Mouse (Mus musculus) neural tube, embryonic 13.5 days (tissue): Measurements from ENCODE around the gene Gsk3a. TPM values are rescaled to one million over a fixed set of nuclear protein-coding genes. Genes with fewer than 3 reads are reported as not detected.

ENCODE experiments used
- ATAC-seq: fragments of 200-750 bp; cut with Nextera tagmentation; 2 replicates; pipeline ENCODE4 v1.8.0; 2017; ENCODE audit warnings: low read depth, mild to moderate bottlenecking, moderate TSS enrichment, moderate library complexity
- H3K27ac ChIP-seq: fragments of 300-500 bp; sonication (generic); replicated peaks from 2 replicates; pipeline ENCODE4 v1.5.1; 2015; ENCODE audit warnings: moderate library complexity, mild to moderate bottlenecking, inconsistent platforms
- H3K27me3 ChIP-seq: fragments of 300-500 bp; sonication (generic); 2 replicates; pipeline ENCODE4 v1.6.1; 2015; ENCODE audit warnings: mild to moderate bottlenecking, inconsistent platforms
- H3K36me3 ChIP-seq: fragments of 300-500 bp; sonication (generic); 2 replicates; pipeline ENCODE4 v1.6.1; 2015; ENCODE audit warnings: mild to moderate bottlenecking, inconsistent platforms
- H3K4me1 ChIP-seq: fragments of 300-500 bp; sonication (generic); replicated peaks from 2 replicates; pipeline ENCODE4 v1.6.1; 2015; ENCODE audit warnings: inconsistent platforms
- H3K4me2 ChIP-seq: fragments of 300-500 bp; sonication (generic); 2 replicates; pipeline ENCODE4 v1.6.1; 2015; ENCODE audit warnings: inconsistent platforms, mild to moderate bottlenecking, moderate library complexity
- H3K4me3 ChIP-seq: fragments of 300-500 bp; sonication (generic); 2 replicates; pipeline ENCODE4 v1.5.1; 2015; ENCODE audit warnings: mild to moderate bottlenecking, inconsistent platforms
- H3K9ac ChIP-seq: fragments of 300-500 bp; sonication (generic); 2 replicates; pipeline ENCODE4 v1.6.1; 2015; ENCODE audit warnings: moderate library complexity, mild to moderate bottlenecking, inconsistent platforms
- H3K9me3 ChIP-seq: fragments of 300-500 bp; sonication (generic); 2 replicates; pipeline ENCODE4 v1.6.1; 2016; ENCODE audit warnings: inconsistent platforms
- WGBS: fragments of 180-500 bp; shearing (Covaris S2); methylation state at CpG from one replicate; pipeline ENCODE4 v1.1.7; 2015; 5-methylcytosine and 5-hydroxymethylcytosine counted together
- polyA plus RNA-seq: library from polyadenylated mRNA; unstranded; fragments of >200 nt; fragmentation: Nextera tagmentation; extraction: Ambion mirVana; gene quantifications from 2 replicates; pipeline ENCODE4 v1.2.1, GENCODE M21; 2015

The Gsk3a gene
- polyA plus RNA-seq, 1 experiment from 2014 or later: 16.8 TPM

DNA sequence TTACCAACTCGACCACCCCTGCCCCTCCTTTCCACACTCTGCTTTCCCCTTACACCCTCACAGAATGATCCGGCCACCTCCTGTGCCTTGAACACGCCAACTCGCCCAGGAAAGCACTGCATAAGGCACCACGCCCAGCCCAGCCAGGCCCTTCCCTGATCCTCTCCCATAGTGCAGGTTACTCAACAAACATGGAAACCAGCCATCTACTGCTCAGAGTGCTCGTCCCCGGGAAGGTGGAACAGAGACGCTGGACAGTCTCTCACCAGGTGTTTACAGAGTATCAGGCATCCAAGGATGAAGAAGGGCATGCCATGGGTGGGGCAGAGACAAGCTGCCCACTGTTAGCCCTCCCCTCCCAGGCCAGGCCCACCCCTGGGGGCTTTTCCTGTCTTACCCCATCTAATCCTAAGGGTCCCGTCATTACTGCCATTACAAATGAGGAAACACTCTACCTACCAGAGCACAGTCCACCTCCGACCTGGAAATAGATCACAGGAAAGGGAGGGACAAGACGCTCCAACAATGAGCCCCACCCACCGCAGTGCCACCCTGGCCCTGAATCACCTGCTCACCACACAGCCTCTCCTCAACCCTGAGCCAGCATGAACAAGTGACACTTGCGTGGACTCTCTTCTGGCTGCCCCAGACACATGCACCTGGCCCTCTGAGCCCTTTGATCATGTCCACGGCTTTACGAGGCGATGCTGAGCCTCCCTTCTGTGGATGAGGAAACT, 31.4 kb downstream of the Gsk3a start:
- no peak overlapping the region for H3K9ac ChIP-seq
- no peaks in the 10 kb centered on the region for H3K4me1 ChIP-seq
- no peaks in the 10 kb centered on the region for H3K9me3 ChIP-seq
- H3K4me2 ChIP-seq: no peak overlapping the region
- no peak overlapping the region for H3K27ac ChIP-seq
- H3K36me3 ChIP-seq: peaks cover 90% of the 10 kb centered on the region
- no peak overlapping the region for H3K4me3 ChIP-seq
- ATAC-seq: no peak
- WGBS: 91% methylated on average over 16 of the region's 16 CpGs
- no peaks in the 10 kb centered on the region for H3K27me3 ChIP-seq

DNA sequence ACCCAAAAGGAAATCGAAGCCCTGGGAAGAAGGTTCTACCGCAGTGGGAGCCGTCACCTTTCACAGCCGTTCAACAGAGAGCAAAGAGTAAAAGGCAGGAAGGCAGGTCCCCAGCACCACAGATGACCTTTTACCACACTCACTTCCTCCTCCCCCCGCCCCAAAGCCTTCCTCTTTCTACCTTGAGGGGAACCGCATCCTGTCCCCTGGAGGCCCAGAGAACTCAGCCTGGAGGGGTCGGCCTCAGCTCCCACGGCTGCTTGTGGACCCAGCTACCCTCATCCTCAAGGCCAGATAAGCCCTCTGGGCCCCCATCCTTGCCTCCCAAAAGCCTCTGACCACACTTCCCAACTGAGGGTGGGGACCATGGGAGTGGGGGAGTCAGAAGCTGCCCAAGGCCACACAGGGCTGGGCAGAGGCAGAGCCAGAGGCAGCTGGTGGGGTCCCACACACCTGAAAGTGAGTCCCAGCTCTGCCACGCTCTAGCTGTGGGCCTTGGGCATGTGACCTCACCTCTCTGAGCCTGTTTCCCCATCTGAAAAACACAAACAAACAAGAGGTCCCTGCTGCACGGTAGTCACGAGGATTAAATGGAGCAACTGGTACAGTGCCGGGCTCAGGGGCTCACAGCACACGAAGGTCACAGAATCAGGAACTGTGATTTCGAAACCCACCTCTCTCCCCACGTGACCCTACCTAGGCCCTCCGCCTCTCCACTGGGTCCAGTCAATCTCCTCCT, 32.1 kb downstream of the Gsk3a start:
- no peak overlapping the region for H3K27ac ChIP-seq
- no peaks in the 10 kb centered on the region for H3K4me1 ChIP-seq
- no peak overlapping the region for H3K4me3 ChIP-seq
- H3K36me3 ChIP-seq: peaks cover 85% of the 10 kb centered on the region
- ATAC-seq: no peak
- H3K4me2 ChIP-seq: no peak overlapping the region
- no peaks in the 10 kb centered on the region for H3K9me3 ChIP-seq
- H3K27me3 ChIP-seq: no peaks in the 10 kb centered on the region
- peak overlapping the region; percentile 13; the same call in 1 of the 2 replicates for H3K9ac ChIP-seq
- WGBS: 86% methylated on average over 16 of the region's 16 CpGs

DNA sequence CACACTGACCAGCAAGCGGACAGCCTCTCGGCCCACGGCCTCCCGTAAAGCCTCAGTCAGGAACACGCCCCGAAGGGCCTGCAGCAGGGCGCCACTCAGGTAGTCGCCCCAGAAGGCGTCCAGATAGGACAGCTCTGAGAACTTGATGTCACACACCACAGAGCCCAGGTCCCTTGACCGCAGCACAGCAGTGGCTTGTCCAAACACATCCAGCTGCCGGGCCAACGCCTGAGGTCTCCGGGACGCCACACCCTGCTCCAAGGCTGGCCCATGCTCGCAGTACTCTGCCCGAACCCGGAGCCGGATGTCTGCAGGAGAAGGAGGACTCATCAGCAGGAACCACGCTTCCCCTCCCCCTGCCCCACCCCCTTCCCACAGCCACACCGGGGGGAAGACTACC, 34.0 kb downstream of the Gsk3a start:
- Histone ChIP-seq H3K27me3 (no peaks in the 10 kb centered on the region), H3K36me3 (peaks cover 73% of the 10 kb centered on the region), H3K4me3 (no peak overlapping the region), H3K27ac (no peak overlapping the region), H3K4me2 (no peak overlapping the region), H3K4me1 (no peaks in the 10 kb centered on the region), H3K9ac (no peak overlapping the region), H3K9me3 (no peaks in the 10 kb centered on the region)
- WGBS: 90% methylated on average over 19 of the region's 20 CpGs
- ATAC-seq: no peak

DNA sequence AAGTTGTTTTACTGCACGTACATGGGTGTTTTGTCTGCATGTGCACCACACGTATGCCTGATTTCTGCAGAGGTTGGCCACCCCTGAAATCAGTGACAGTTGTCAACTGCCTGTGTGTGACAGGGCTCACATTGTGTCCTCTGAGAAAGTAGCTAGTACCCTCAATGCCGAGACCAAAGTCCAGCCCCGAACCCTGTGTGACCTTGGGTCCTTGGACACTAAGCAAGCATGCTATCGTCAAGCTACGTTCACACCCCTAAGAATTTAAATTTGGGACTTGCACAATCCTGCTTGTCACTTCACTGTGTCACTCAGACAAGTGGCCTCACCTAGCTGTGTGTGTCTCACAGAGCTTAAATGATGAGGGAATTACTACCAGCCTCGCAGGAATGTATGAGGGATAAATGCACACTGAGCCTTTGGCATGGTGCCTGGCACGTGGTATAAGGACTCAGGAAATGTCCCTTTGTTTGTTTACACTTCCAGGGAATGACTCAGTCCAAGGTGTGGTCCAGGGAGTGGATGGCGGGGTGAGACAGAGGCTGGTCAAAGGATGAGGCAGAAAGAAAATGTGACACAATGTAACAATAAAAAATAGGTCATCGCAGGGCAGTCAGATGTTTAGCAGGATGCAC, 40.1 kb downstream of the Gsk3a start:
- Histone ChIP-seq H3K9ac (no peak overlapping the region), H3K27ac (no peak overlapping the region), H3K4me2 (no peak overlapping the region), H3K9me3 (no peaks in the 10 kb centered on the region), H3K4me1 (no peaks in the 10 kb centered on the region), H3K4me3 (no peak overlapping the region), H3K27me3 (no peaks in the 10 kb centered on the region), H3K36me3 (peaks cover 20% of the 10 kb centered on the region)
- 73% methylated on average over 10 of the region's 10 CpGs for WGBS
- no peak for ATAC-seq

DNA sequence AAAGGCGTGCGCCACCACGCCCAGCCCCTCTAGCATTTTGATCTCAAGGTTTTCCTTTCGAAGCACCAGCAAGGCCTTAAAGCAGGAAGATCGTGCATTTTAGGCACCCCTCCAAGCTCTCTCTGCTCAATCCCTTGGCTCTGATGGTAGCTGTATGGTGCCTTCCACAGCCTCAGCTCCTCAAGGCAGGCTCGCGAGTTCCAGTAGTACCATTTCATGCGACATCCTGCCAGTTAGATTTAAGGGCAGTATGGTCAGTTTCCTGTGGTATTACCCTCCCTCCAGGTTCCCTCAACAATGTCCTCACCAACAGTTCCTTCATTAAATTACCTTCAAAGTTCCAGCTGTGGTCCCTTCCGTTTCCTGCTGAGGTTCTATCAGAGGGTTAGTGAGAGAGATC, 41.5 kb downstream of the Gsk3a start:
- Histone ChIP-seq H3K9ac (no peak overlapping the region), H3K4me3 (no peak overlapping the region), H3K9me3 (no peaks in the 10 kb centered on the region), H3K27me3 (no peaks in the 10 kb centered on the region), H3K36me3 (peaks cover 6% of the 10 kb centered on the region), H3K4me2 (no peak overlapping the region), H3K4me1 (no peaks in the 10 kb centered on the region), H3K27ac (no peak overlapping the region)
- 85% methylated on average over 9 of the region's 9 CpGs for WGBS
- ATAC-seq: no peak

DNA sequence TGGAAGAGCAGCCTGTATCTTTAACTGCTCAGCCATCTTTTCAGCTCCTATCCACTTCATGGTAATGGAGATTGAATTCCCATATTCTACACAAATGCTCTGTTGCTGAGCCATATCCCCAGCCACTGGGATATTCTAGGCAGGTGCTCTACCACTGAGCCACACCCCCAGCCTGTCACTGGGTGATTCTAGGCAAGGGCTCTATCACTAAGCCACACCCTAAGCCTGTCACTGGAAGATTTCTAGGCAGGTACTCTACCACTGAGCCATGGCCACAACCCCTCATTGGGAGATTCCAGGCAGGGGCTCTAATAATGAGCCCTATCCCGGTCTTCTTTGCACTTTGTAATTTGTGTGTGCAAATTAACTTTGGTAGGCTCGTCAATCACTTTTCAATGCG, 42.5 kb downstream of the Gsk3a start:
- no peak overlapping the region for H3K27ac ChIP-seq
- ATAC-seq: no peak
- 76% methylated on average over 3 of the region's 3 CpGs for WGBS

DNA sequence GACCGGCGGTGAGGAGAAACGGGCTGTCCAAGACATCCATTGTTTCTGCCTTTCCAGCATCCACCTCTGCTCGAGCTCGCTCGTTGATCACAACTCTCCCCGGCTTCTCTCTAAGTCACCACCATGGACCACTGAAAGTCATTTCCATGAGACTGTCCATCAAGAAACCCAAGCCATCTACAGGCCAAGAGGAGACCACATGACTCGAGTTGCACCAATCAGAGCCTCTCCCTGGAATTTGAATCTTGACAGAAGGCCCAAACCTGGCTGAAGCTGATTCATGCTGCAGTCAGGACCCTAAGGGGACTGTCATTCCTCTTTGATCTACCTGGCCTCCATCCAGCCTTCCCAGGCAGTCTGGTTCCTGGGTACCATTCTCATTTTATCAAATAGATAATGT, 45.5 kb downstream of the Gsk3a start:
- Histone ChIP-seq H3K36me3 (no peaks in the 10 kb centered on the region), H3K9me3 (no peaks in the 10 kb centered on the region), H3K27me3 (no peaks in the 10 kb centered on the region), H3K4me3 (no peak overlapping the region), H3K27ac (no peak overlapping the region), H3K4me2 (no peak overlapping the region), H3K9ac (no peak overlapping the region), H3K4me1 (no peaks in the 10 kb centered on the region)
- no peak for ATAC-seq
- WGBS: 74% methylated on average over 8 of the region's 8 CpGs

More for the DNA sequence above, 42.5 kb downstream of the Gsk3a start:
- Histone ChIP-seq H3K9ac (no peak overlapping the region), H3K27me3 (no peaks in the 10 kb centered on the region), H3K4me3 (no peak overlapping the region), H3K4me1 (no peaks in the 10 kb centered on the region), H3K9me3 (no peaks in the 10 kb centered on the region), H3K36me3 (peaks cover 5% of the 10 kb centered on the region), H3K4me2 (no peak overlapping the region)

DNA sequence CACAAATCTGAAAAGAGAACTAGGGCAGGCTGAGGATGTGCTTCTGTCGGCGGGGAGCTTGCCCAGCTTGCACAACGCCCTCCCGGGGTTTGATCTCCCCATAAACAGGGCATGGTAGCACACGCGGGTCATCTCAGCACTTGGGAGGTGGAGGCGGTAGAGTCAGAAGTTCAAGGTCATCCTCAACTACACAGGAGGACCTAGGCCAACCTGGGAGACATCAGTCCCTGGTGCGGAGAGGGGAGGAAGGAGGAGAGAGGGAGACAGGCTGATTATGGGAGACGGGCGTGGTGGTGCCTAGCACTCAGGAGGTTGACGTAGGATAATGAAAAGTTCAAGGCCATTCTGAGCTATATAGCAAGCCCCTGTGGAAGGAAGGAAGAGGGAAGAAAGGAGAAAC, 46.8 kb downstream of the Gsk3a start:
- H3K4me1 ChIP-seq: no peaks in the 10 kb centered on the region
- no peak overlapping the region for H3K27ac ChIP-seq
- H3K4me2 ChIP-seq: no peak overlapping the region
- no peak overlapping the region for H3K9ac ChIP-seq
- 84% methylated on average over 11 of the region's 11 CpGs for WGBS
- no peak overlapping the region for H3K4me3 ChIP-seq
- no peaks in the 10 kb centered on the region for H3K9me3 ChIP-seq
- ATAC-seq: no peak
- no peaks in the 10 kb centered on the region for H3K36me3 ChIP-seq
- H3K27me3 ChIP-seq: no peaks in the 10 kb centered on the region

DNA sequence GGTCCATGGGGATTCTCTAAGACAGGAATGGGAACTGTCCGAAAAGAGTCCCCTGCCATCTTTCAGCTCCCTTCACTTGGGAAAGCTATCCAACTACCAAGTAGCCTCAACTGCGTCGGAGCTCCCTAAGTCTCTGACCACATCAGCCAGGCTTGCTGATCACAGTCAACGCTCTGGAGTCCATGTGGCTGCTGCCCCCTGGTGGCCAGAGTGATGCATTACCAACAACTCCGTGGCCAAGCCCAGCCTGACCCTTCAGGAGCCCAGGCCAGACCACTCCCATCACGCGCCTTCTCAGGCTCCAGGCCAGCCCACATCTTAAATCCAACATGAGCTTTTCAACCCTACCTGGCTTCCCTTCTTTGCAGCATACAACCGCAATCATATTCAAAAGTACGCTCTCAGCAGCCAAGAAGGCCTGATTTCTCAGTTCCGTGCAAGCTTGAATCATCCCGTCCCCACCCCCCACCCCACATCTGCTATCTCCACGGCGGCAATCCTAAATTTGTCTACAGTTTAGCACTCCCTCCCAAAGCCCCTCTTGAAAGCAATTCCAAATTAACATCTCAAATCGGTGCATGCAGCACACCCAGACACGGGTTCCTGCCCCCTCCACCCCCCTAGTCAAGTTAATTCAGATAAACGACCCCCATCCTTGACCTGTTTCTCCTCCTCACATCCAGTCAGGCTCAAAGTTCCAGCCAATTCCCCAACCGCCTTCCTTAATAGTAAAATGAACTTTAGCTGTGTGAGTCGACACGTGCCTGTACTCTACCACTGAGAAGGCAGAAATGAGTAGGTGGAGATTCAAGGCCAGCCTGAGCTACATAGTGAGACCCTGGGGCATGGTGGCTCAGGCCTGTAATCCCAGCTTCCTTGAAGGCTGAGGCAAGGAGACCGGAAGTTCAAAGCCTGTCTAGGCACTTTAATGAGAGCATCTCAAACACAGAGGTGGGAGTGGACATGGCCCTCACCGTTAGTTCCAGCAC, 49.7 kb downstream of the Gsk3a start:
- Histone ChIP-seq H3K4me1 (no peaks in the 10 kb centered on the region), H3K4me2 (no peak overlapping the region)
- ATAC-seq: peak; percentile 86

DNA sequence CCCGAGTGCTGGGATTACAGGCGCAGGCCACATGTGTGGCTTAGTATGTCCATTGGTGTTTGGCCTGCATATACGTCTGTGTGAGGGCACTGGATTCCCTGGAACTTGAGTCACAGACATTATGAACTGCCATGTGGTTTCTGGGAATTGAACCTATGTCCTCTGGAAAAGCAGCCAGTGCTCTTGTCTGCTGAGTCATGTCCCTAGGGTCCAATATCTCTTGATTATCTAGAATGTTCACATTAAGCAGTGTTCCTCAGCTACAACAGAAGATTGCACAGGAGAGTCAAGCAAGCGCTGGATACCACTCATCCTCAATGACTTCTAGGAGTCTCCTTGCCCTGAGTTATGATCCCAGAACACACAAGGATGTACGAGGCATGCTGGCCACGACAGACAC, 53.6 kb downstream of the Gsk3a start:
- Histone ChIP-seq H3K36me3 (no peaks in the 10 kb centered on the region), H3K27ac (no peak overlapping the region), H3K27me3 (peaks cover 36% of the 10 kb centered on the region), H3K9me3 (no peaks in the 10 kb centered on the region), H3K9ac (no peak overlapping the region), H3K4me2 (no peak overlapping the region), H3K4me1 (peaks cover 23% of the 10 kb centered on the region), H3K4me3 (no peak overlapping the region)
- ATAC-seq: no peak
- 79% methylated on average over 6 of the region's 6 CpGs for WGBS

More for the DNA sequence above, 49.7 kb downstream of the Gsk3a start:
- Histone ChIP-seq H3K27me3 (peaks cover 10% of the 10 kb centered on the region), H3K27ac (no peak overlapping the region), H3K9ac (no peak overlapping the region), H3K36me3 (no peaks in the 10 kb centered on the region), H3K4me3 (no peak overlapping the region), H3K9me3 (no peaks in the 10 kb centered on the region)
- 22% methylated on average over 21 of the region's 21 CpGs for WGBS

DNA sequence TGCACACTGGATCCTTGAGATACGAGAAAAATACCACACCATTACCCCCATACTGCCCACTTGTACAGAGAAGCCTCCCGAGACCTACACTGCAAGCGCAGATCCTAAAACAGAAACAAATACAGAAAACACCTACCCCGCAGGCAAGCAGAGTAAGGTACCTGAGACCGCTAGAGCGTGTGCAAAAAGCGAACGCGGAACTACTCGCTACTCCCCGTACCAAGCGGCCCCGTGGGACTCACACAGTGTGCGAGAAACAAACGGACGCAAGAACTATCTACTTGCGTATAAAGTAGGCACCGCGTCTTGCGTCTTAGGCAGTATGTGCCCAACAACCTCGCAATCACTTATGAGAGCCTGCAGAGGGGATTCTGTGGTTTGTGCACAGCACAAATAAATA, 55.8 kb downstream of the Gsk3a start:
- peaks cover 46% of the 10 kb centered on the region for H3K27me3 ChIP-seq
- H3K4me3 ChIP-seq: peak overlapping the region; percentile 26
- no peak for ATAC-seq
- no peak overlapping the region for H3K27ac ChIP-seq
- 3% methylated on average over 21 of the region's 21 CpGs for WGBS
- H3K9me3 ChIP-seq: no peaks in the 10 kb centered on the region
- peaks cover 41% of the 10 kb centered on the region for H3K4me1 ChIP-seq
- peak overlapping the region; percentile 54 for H3K9ac ChIP-seq
- H3K36me3 ChIP-seq: no peaks in the 10 kb centered on the region
- peak overlapping the region; percentile 76 for H3K4me2 ChIP-seq
